Mouse (Mus musculus) liver, embryonic 14.5 days (tissue): Measurements from ENCODE around the gene Opcml. TPM values are rescaled to one million over a fixed set of nuclear protein-coding genes. Genes with fewer than 3 reads are reported as not detected.

Source experiments
- ATAC-seq: fragments of 200-750 bp; cut with Nextera tagmentation; 2 replicates; pipeline ENCODE4 v1.8.0; 2017; ENCODE audit warnings: moderate number of reproducible peaks, mild to moderate bottlenecking, moderate library complexity; ENCODE audit not compliant: insufficient read depth
- DNase-seq, 3 experiments: peaks; one replicate each; pipeline ENCODE4 v3.0.0-alpha.2; 2012 to 2013; ENCODE audit warnings: low read depth in 3 of 3, low spot score in 3 of 3
- H3K27ac ChIP-seq: fragments of 300-500 bp; sonication (generic); 2 replicates; pipeline ENCODE4 v1.5.1; 2014; ENCODE audit warnings: moderate library complexity, mild to moderate bottlenecking, control low read depth, inconsistent platforms
- H3K27me3 ChIP-seq: fragments of 300-500 bp; sonication (generic); 2 replicates; pipeline ENCODE4 v1.6.1; 2014; ENCODE audit warnings: mild to moderate bottlenecking, low read length, moderate library complexity; ENCODE audit not compliant: control insufficient read depth, insufficient read depth
- H3K36me3 ChIP-seq: fragments of 300-500 bp; sonication (generic); replicated peaks from 2 replicates; pipeline ENCODE4 v1.6.1; 2014; ENCODE audit warnings: low read depth; ENCODE audit not compliant: control insufficient read depth, insufficient read depth
- H3K4me1 ChIP-seq, 2 experiments: fragments of 200-500 bp in 1 of 2; fragments of 300-500 bp in 1 of 2; sonication (generic) in 1 of 2; replicated peaks; 2 replicates each; pipeline ENCODE4 v1.6.1; 2012 to 2014; ENCODE audit warnings: antibody characterized with exemption in 1 of 2, inconsistent platforms in 1 of 2, low read length in 1 of 2; ENCODE audit not compliant: control insufficient read depth in 2 of 2, insufficient read depth in 2 of 2
- H3K4me2 ChIP-seq: fragments of 300-500 bp; sonication (generic); 2 replicates; pipeline ENCODE4 v1.6.1; 2014; ENCODE audit warnings: low read depth, mild to moderate bottlenecking, control low read depth, moderate library complexity
- H3K4me3 ChIP-seq, 2 experiments: fragments of 200-500 bp in 1 of 2; fragments of 300-500 bp in 1 of 2; sonication (generic) in 1 of 2; 2 replicates each; pipeline ENCODE4 v1.5.1; 2012 to 2014; ENCODE audit warnings: low read depth in 2 of 2, low read length in 2 of 2, mild to moderate bottlenecking in 2 of 2, control low read depth in 1 of 2, inconsistent platforms in 1 of 2, moderate library complexity in 1 of 2; ENCODE audit not compliant: insufficient read depth in 1 of 2
- H3K9ac ChIP-seq: fragments of 300-500 bp; sonication (generic); replicated peaks from 2 replicates; pipeline ENCODE4 v1.6.1; 2014; ENCODE audit warnings: mild to moderate bottlenecking, control low read depth, moderate library complexity
- H3K9me3 ChIP-seq: fragments of 300-500 bp; sonication (generic); 2 replicates; pipeline ENCODE4 v1.6.1; 2016; ENCODE audit warnings: low read length, mixed read lengths; ENCODE audit not compliant: control insufficient read depth
- CTCF ChIP-seq: IDR thresholded peaks from 2 replicates; pipeline ENCODE4 v1.5.1; 2016; ENCODE audit warnings: antibody characterized with exemption, low read depth, control low read depth
- EP300 ChIP-seq: IDR thresholded peaks from 2 replicates; pipeline ENCODE4 v1.6.1; 2016; ENCODE audit warnings: antibody characterized with exemption, low read depth
- WGBS: fragments of 180-500 bp; shearing (Covaris S2); extraction: QIAGEN DNeasy Blood & Tissue Kit; methylation state at CpG from one replicate; pipeline ENCODE4 v1.1.7; 2014; ENCODE audit not compliant: insufficient replicate concordance; 5-methylcytosine and 5-hydroxymethylcytosine counted together
- polyA plus RNA-seq, 2 experiments: library from polyadenylated mRNA; depleted of rRNA in 1 of 2; stranded (reverse) in 1 of 2; unstranded in 1 of 2; fragments of >200 nt; fragmentation: Nextera tagmentation in 1 of 2; extraction: Ambion mirVana in 1 of 2; gene quantifications; 2 replicates each; pipeline versions ENCODE4 v1.2.1 to v1.2.3; 2012 to 2014

The Opcml gene
- polyA plus RNA-seq, 2 experiments, result 0.03 TPM; not detected in 1

DNA sequence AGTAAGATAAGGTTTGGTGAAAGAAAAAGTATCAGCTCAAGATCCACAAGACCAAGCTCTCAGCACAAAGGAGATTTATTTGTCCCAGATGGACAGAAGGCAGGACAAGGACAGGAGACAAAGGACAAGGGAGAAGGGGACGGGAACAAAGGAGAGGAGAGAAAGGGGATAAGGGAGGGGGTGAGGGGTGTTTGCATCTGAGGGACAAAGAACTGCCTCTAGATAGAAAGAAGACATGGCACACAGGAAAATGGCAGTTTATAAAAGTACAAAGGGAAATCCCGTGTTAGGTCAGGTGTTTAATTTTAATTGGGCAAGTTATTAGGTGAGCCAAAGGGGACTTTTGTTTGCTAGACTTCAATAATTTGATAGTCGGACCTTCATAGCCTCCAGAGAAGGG is 801.6 kb downstream of the Opcml start:
- DNase-seq (no peak), ATAC-seq (no peak)
- H3K4me1 ChIP-seq, result no peaks in the 10 kb centered on the region
- H3K36me3 ChIP-seq, result no peaks in the 10 kb centered on the region
- no peak overlapping the region for H3K9ac ChIP-seq
- H3K9me3 ChIP-seq, result no peaks in the 10 kb centered on the region
- no peaks in the 10 kb centered on the region for H3K27me3 ChIP-seq
- H3K4me2 ChIP-seq, result no peak overlapping the region
- no peak for TF ChIP-seq CTCF
- no peak for TF ChIP-seq EP300
- H3K27ac ChIP-seq, result no peak overlapping the region
- 46% methylated on average over 3 of the region's 3 CpGs for WGBS
- no peak overlapping the region for H3K4me3 ChIP-seq

DNA sequence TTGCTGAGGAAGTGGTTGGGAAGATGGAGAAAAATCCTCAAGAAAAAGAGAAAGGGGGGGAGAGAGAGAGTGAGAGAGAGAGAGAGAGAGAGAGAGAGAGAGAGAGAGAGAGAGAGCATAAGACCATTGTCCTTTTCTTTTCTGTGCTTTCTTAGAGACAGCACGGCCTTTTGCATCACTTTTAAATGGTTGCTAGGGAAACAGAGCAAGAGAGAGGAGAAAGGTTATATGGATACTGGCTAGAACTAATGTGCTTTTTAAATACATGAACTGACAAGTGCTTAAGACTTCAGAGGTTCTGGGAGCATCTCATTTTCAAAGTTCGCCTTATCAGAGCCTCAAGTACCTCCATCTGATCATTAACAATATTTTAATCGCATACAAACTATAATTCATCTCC is 804.5 kb downstream of the Opcml start:
- no peaks in the 10 kb centered on the region for H3K4me1 ChIP-seq
- no peaks in the 10 kb centered on the region for H3K36me3 ChIP-seq
- 62% methylated on average over 3 of the region's 3 CpGs for WGBS
- H3K4me2 ChIP-seq, result no peak overlapping the region
- no peaks in the 10 kb centered on the region for H3K9me3 ChIP-seq
- H3K9ac ChIP-seq, result no peak overlapping the region
- DNase-seq (no peak), ATAC-seq (no peak)
- H3K27ac ChIP-seq, result no peak overlapping the region
- H3K27me3 ChIP-seq, result no peaks in the 10 kb centered on the region
- TF ChIP-seq CTCF, result no peak
- no peak for TF ChIP-seq EP300
- no peak overlapping the region for H3K4me3 ChIP-seq

DNA sequence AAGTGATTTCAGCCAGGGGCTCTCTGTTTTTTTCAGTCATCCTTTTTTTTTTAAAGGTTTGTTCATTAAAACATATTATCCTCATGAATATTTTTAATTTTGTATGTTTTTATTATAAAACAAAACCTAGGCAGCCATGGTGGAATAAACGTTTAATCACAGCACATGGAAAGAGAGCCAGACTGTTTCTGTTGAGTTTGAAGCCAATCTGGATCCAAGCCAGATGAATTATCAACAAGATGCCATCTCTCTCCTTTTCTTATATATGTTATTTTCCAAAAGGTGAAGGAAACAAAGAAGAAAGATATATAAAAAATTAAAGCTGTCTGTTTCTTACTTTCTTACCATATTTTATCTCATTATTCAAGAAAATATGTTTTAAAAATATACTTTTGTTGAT is 815.0 kb downstream of the Opcml start:
- 43% methylated on average over 1 of the region's 1 CpGs for WGBS

DNA sequence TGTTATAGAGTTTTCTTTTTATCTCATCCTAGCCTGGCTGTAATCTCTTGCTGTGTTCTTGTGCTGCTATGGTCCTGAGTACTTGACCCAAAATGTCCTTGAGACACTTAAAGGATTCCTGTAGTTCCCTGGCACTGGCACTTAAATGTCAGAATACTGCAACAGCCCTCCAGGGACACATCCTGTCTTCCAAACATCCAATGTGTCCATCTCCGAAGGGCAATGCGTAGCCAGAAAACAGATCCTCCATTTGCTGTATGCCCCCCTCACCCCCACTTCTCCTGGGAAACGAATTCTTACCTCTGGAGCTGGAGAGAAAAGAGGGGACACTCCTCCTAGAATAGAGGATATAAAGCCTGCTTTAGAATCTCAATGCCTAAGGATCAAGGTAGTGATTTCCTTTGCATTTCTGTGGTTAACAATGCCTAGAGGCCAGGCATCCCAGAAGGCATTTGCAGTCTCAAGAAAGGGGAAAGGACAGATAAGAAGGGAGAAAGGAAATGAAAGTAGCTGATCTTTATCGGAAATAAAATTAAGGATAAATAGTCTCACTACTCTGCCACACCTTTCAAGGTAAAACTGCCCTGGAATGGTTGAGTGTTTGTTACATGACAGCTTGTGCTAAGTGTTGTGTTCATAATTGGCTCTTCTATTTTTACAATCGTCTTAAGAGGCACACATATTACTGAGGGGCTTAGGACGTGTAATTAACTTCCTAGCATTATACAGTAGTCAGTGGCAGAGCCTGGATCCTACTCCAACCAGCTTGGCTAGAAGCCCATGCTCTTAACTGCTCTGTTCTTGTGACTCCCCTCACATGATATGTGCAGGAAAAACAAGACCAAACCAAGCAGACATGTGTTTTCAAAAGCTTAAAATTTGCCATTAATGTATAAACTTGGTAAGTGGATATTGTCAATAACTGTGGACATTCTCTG is 823.4 kb downstream of the Opcml start:
- Histone ChIP-seq H3K36me3 (no peaks in the 10 kb centered on the region), H3K4me2 (no peak overlapping the region), H3K4me3 (no peak overlapping the region), H3K4me1 (no peaks in the 10 kb centered on the region), H3K9ac (no peak overlapping the region), H3K27me3 (no peaks in the 10 kb centered on the region), H3K9me3 (no peaks in the 10 kb centered on the region), H3K27ac (no peak overlapping the region)
- TF ChIP-seq EP300 (no peak), CTCF (no peak)
- ATAC-seq, result no peak
- 28% methylated on average over 6 of the region's 6 CpGs for WGBS
- no peak for DNase-seq

More for the DNA sequence above, 815.0 kb downstream of the Opcml start:
- H3K27ac ChIP-seq, result no peak overlapping the region
- DNase-seq (no peak), ATAC-seq (no peak)
- H3K4me1 ChIP-seq, result no peaks in the 10 kb centered on the region
- no peaks in the 10 kb centered on the region for H3K27me3 ChIP-seq
- H3K9me3 ChIP-seq, result no peaks in the 10 kb centered on the region
- no peak overlapping the region for H3K4me3 ChIP-seq
- H3K9ac ChIP-seq, result no peak overlapping the region
- no peaks in the 10 kb centered on the region for H3K36me3 ChIP-seq
- no peak overlapping the region for H3K4me2 ChIP-seq
- no peak for TF ChIP-seq EP300
- TF ChIP-seq CTCF, result no peak

DNA sequence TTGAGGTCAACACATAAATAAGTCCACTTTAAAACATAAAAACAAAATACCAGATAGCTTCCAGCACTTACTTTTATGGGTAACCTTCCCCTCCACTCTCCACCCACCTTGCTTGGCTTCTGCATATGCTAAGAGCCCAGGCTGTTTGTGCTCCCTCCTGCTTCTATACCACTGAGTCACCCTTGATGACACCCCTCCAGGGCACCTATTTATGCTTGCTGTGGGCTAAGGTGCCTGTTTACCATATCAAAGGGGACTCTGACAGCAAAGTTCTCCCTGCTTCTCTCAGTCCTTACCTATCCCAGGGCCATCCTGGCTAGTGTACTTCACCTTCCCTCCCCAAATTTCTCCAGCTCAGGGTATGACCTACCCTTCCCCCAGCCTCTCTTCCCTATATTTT is 824.9 kb downstream of the Opcml start:
- no peak for TF ChIP-seq CTCF
- no peak for TF ChIP-seq EP300
- no peak for ATAC-seq
- Histone ChIP-seq H3K9me3 (no peaks in the 10 kb centered on the region), H3K9ac (no peak overlapping the region), H3K4me1 (no peaks in the 10 kb centered on the region), H3K27me3 (no peaks in the 10 kb centered on the region), H3K27ac (no peak overlapping the region), H3K36me3 (no peaks in the 10 kb centered on the region), H3K4me2 (no peak overlapping the region), H3K4me3 (no peak overlapping the region)
- no peak for DNase-seq
